Mouse (Mus musculus): Measurements from ENCODE around the gene Rasl10b. TPM values are rescaled to one million over a fixed set of nuclear protein-coding genes. Genes with fewer than 3 reads are reported as not detected.

Gene Rasl10b
- polyA plus RNA-seq, 1 experiment = 0.17 TPM

GRCm38 (mm10) chr11:83403787-83404186, 5.2 kb upstream of the Rasl10b start:
- H3K36me3 ChIP-seq (replicated peaks; ENCODE audit: low read length) = peaks cover 65% of the 10 kb centered on the region
- peaks cover 22% of the 10 kb centered on the region for H3K4me1 ChIP-seq
- peaks cover 23% of the 10 kb centered on the region for H3K27me3 ChIP-seq (replicated peaks)
- H3K9me3 ChIP-seq = no peaks in the 10 kb centered on the region
- no peak for TF ChIP-seq FLI1 (IDR thresholded peaks at IDR 0.05; ENCODE audit: low read length)
- no peak for TF ChIP-seq GATA1 (IDR thresholded peaks at IDR 0.05; ENCODE audit: borderline replicate concordance, low read length)
- H3K4me3 ChIP-seq (replicated peaks) = no peak overlapping the region

- Histone ChIP-seq H3K4me3 (replicated peaks) (no peak overlapping the region), H3K9me3 (no peaks in the 10 kb centered on the region), H3K36me3 (replicated peaks; ENCODE audit: low read length) (peaks cover 42% of the 10 kb centered on the region), H3K4me1 (peaks cover 34% of the 10 kb centered on the region), H3K27me3 (replicated peaks) (peaks cover 49% of the 10 kb centered on the region)
- no peak for TF ChIP-seq GATA1 (IDR thresholded peaks at IDR 0.05; ENCODE audit: borderline replicate concordance, low read length)
- no peak for TF ChIP-seq FLI1 (IDR thresholded peaks at IDR 0.05; ENCODE audit: low read length)
Measured at GRCm38 (mm10) chr11:83406391-83406790, 2.5 kb upstream of the Rasl10b start.

DNA sequence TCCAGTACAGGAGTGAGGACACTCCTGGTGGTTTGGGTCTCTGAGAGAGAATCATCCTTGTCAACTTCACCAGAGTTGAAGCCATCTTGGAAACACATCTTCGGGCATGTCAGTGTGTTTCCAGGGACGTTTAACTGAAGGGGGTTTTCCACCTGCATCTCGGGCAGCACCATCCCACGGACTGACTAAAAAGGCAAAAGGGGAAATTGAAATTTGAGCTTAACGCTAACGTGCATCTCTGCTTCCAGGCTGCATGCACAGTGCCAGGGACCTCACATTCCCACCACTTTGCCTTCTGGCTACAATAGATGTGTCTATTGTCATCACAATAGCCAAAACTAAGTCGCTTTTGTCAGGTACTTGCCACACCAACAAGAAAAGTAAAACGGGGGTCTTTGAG, 695 bp upstream of the Rasl10b start:
- Histone ChIP-seq H3K36me3 (replicated peaks; ENCODE audit: low read length) (peaks cover 24% of the 10 kb centered on the region), H3K4me1 (peaks cover 27% of the 10 kb centered on the region), H3K27me3 (replicated peaks) (peaks cover 68% of the 10 kb centered on the region), H3K9me3 (no peaks in the 10 kb centered on the region), H3K4me3 (replicated peaks) (no peak overlapping the region)
- TF ChIP-seq FLI1 (IDR thresholded peaks at IDR 0.05; ENCODE audit: low read length) = no peak
- no peak for TF ChIP-seq GATA1 (IDR thresholded peaks at IDR 0.05; ENCODE audit: borderline replicate concordance, low read length)

DNA sequence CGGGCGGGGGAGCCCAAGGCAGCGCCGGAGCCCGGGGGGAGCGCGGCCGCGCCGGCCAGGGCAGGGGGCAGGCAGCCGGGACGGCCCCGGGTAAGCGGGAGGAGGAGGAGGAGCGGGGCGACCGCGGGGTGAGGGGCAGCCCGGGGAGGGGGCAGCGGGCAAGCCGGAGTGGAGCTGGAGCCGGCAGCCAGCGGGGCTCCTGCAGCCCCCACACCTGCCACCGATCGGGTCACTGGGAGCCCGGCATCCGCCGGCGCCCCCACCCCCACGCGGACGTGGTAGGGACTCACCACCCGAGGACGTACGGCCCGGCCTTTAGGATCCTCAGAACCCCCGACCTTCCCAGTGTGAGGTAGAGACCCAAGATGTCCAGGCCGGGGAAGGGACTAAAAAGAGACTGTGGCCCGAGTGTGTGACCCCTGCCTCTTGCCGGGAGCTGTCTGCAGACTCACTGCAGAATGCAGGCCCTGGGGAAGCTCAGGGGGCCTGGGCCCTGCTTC, 905 bp downstream of the Rasl10b start:
- no peak for TF ChIP-seq FLI1 (IDR thresholded peaks at IDR 0.05; ENCODE audit: low read length)
- no peak for TF ChIP-seq GATA1 (IDR thresholded peaks at IDR 0.05; ENCODE audit: borderline replicate concordance, low read length)
- peak overlapping the region; percentile 84 for H3K4me3 ChIP-seq (replicated peaks)
- no peaks in the 10 kb centered on the region for H3K9me3 ChIP-seq
- peaks cover 76% of the 10 kb centered on the region for H3K27me3 ChIP-seq (replicated peaks)
- peaks cover 15% of the 10 kb centered on the region for H3K4me1 ChIP-seq
- H3K36me3 ChIP-seq (replicated peaks; ENCODE audit: low read length) = peaks cover 8% of the 10 kb centered on the region

- TF ChIP-seq FLI1 (IDR thresholded peaks at IDR 0.05; ENCODE audit: low read length) = no peak
- TF ChIP-seq GATA1 (IDR thresholded peaks at IDR 0.05; ENCODE audit: borderline replicate concordance, low read length) = no peak
- Histone ChIP-seq H3K4me1 (peaks cover 15% of the 10 kb centered on the region), H3K27me3 (replicated peaks) (peaks cover 76% of the 10 kb centered on the region), H3K9me3 (no peaks in the 10 kb centered on the region), H3K36me3 (replicated peaks; ENCODE audit: low read length) (peaks cover 4% of the 10 kb centered on the region), H3K4me3 (replicated peaks) (no peak overlapping the region)
Measured at GRCm38 (mm10) chr11:83410510-83410909, 1.6 kb downstream of the Rasl10b start.

- no peak overlapping the region for H3K4me3 ChIP-seq (replicated peaks)
- no peaks in the 10 kb centered on the region for H3K36me3 ChIP-seq (replicated peaks; ENCODE audit: low read length)
- peaks cover 80% of the 10 kb centered on the region for H3K27me3 ChIP-seq (replicated peaks)
- no peaks in the 10 kb centered on the region; the same call in 1 of the 2 replicates for H3K9me3 ChIP-seq
- no peak for TF ChIP-seq FLI1 (IDR thresholded peaks at IDR 0.05; ENCODE audit: low read length)
- no peak for TF ChIP-seq GATA1 (IDR thresholded peaks at IDR 0.05; ENCODE audit: borderline replicate concordance, low read length)
- H3K4me1 ChIP-seq = peaks cover 11% of the 10 kb centered on the region
Measured at GRCm38 (mm10) chr11:83417080-83417479, 8.1 kb downstream of the Rasl10b start.

DNA sequence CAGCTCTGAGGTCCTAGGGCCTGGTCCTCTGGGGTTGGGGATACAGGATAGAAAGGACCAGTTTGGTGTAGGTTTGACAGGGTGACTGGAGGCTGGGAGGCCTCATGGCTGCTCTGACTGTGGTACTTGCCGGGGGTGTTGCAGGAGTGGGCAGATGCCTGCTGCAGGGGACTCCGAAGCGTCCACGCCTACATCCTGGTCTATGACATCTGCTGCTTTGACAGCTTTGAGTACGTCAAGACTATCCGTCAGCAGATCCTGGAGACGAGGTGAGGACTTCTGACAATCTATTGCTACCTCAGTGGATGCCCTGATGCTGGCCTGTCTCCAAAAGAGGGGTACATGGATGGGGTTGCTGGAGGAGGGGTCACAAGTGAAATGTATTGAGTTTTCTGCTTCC, 8.8 kb downstream of the Rasl10b start:
- Histone ChIP-seq H3K4me1 (peaks cover 11% of the 10 kb centered on the region), H3K27me3 (replicated peaks) (peaks cover 80% of the 10 kb centered on the region), H3K4me3 (replicated peaks) (no peak overlapping the region), H3K9me3 (no peaks in the 10 kb centered on the region; the same call in 1 of the 2 replicates), H3K36me3 (replicated peaks; ENCODE audit: low read length) (no peaks in the 10 kb centered on the region)
- no peak for TF ChIP-seq GATA1 (IDR thresholded peaks at IDR 0.05; ENCODE audit: borderline replicate concordance, low read length)
- TF ChIP-seq FLI1 (IDR thresholded peaks at IDR 0.05; ENCODE audit: low read length) = no peak

DNA sequence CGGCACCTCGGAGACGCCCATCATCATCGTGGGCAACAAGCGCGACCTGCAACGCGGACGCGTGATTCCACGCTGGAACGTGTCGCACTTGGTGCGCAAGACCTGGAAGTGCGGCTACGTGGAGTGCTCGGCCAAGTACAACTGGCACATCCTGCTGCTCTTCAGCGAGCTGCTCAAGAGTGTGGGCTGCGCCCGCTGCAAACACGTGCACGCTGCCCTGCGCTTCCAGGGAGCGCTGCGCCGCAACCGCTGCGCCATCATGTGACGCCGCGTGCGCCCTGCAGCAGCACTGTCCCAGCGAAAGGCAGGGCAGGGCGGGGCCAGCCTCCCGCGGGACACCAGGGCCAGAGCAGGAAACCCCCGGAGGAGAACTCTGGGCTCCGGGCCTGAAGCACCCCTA, 9.6 kb downstream of the Rasl10b start:
- Histone ChIP-seq H3K27me3 (replicated peaks) (peaks cover 78% of the 10 kb centered on the region), H3K36me3 (replicated peaks; ENCODE audit: low read length) (no peaks in the 10 kb centered on the region), H3K4me3 (replicated peaks) (peak overlapping the region; percentile 38), H3K9me3 (no peaks in the 10 kb centered on the region; the same call in 1 of the 2 replicates), H3K4me1 (peaks cover 11% of the 10 kb centered on the region)
- no peak for TF ChIP-seq GATA1 (IDR thresholded peaks at IDR 0.05; ENCODE audit: borderline replicate concordance, low read length)
- TF ChIP-seq FLI1 (IDR thresholded peaks at IDR 0.05; ENCODE audit: low read length) = no peak

- peaks cover 84% of the 10 kb centered on the region for H3K27me3 ChIP-seq (replicated peaks)
- no peaks in the 10 kb centered on the region; the same call in 1 of the 2 replicates for H3K9me3 ChIP-seq
- H3K36me3 ChIP-seq (replicated peaks; ENCODE audit: low read length) = no peaks in the 10 kb centered on the region
- no peak overlapping the region for H3K4me3 ChIP-seq (replicated peaks)
- H3K4me1 ChIP-seq = peaks cover 14% of the 10 kb centered on the region
- TF ChIP-seq FLI1 (IDR thresholded peaks at IDR 0.05; ENCODE audit: low read length) (no peak), GATA1 (IDR thresholded peaks at IDR 0.05; ENCODE audit: borderline replicate concordance, low read length) (no peak)
Measured at GRCm38 (mm10) chr11:83420338-83420737, 11.4 kb downstream of the Rasl10b start.

- H3K4me3 ChIP-seq (replicated peaks) = no peak overlapping the region
- H3K27me3 ChIP-seq (replicated peaks) = peaks cover 86% of the 10 kb centered on the region
- no peaks in the 10 kb centered on the region for H3K36me3 ChIP-seq (replicated peaks; ENCODE audit: low read length)
- no peaks in the 10 kb centered on the region; the same call in 1 of the 2 replicates for H3K9me3 ChIP-seq
- TF ChIP-seq GATA1 (IDR thresholded peaks at IDR 0.05; ENCODE audit: borderline replicate concordance, low read length) = no peak
- TF ChIP-seq FLI1 (IDR thresholded peaks at IDR 0.05; ENCODE audit: low read length) = no peak
- H3K4me1 ChIP-seq = peaks cover 20% of the 10 kb centered on the region
Measured at GRCm38 (mm10) chr11:83421305-83421704, 12.4 kb downstream of the Rasl10b start.
